Mouse (Mus musculus): ENCODE measurements around the gene Gng11.

GRCm38 (mm10) chr6:3998089-3998488 is 5.6 kb upstream of the Gng11 start:
- TF ChIP-seq MAX (IDR thresholded peaks at IDR 0.05; ENCODE audit: low read length) (no peak), CTCF (conservative IDR thresholded peaks at IDR 0.05 in 1 of 2, IDR thresholded peaks at IDR 0.05 in 1 of 2; ENCODE audit: low read depth in 2 of 2, low read length in 2 of 2) (no peak), E2F4 (IDR thresholded peaks at IDR 0.05; ENCODE audit: insufficient replicate concordance, low read depth, low read length) (no peak), POLR2AphosphoS2 (IDR thresholded peaks at IDR 0.05; ENCODE audit: low read depth, low read length) (no peak), USF1 (IDR thresholded peaks at IDR 0.05; ENCODE audit: low read depth, low read length) (no peak), POLR2A (IDR thresholded peaks at IDR 0.05; ENCODE audit: low read depth, low read length) (no peak)
